Comparison of ENCODE assay signal across 24 mouse cellular contexts in the genomic region with DNA sequence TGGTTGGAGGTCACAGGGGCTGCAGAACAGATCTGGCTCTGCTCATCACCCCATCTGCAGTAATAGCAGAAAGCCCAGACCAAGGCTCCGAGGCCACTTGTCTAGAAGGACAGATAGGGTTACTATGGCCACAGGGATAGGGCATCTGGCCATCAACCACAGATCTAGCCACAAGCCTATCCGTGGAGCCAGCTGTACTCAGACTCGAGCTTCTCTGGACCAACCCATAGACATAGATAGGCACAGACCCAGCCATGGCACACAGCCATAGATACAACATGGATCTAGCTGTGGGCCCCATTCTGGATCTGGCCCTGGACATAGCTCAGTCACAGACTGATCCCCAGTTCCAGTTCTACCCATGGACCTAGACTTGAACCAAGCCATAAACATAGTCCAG. TPM values are rescaled to one million over a fixed set of nuclear protein-coding genes. Genes with fewer than 3 reads are reported as not detected.
A peak's percentile ranks its signal among the peaks of the same experiment; 100 is the strongest.
DNase-seq lines count a peak whose midpoint lies in the region; ATAC-seq lines count a peak whose summit lies in the region.
"Had no signal": no experiment of that assay in that cellular context is flagged by ENCODE, and none has a peak within 500 bp of the region (broad histone marks: within the 10 kb centered on the region; RNA-seq: fewer than 3 reads in every experiment).

No protein-coding gene starts in this region.

- no peak overlapping the region for H3K4me3 ChIP-seq in midbrain, embryonic 11.5 days (ENCODE audit: low read depth, low read length)
- H3K4me3 ChIP-seq: forebrain, embryonic 13.5 days; gastrocnemius, adult 2 months; heart, embryonic 10.5 days; layer of hippocampus, adult 2 months; myocyte had no signal

- no peak overlapping the region for H3K27ac ChIP-seq in midbrain, embryonic 11.5 days (ENCODE audit: low read depth, low read length)
- H3K27ac ChIP-seq: forebrain, embryonic 13.5 days; gastrocnemius, adult 2 months; heart, embryonic 10.5 days; layer of hippocampus, adult 2 months had no signal

- H3K4me2 ChIP-seq in midbrain, embryonic 11.5 days: no peak overlapping the region
- H3K4me2 ChIP-seq: forebrain, embryonic 13.5 days had no signal

- peak; percentile 85 for ATAC-seq in erythroid progenitor cell, adult 5-6 weeks (replicated peaks; ENCODE audit: low FRiP score, poor library complexity, severe bottlenecking)
- ATAC-seq in megakaryocyte-erythroid progenitor cell, adult 5-6 weeks (replicated peaks; ENCODE audit: low FRiP score, low TSS enrichment, poor library complexity, severe bottlenecking): peak; percentile 76
- no peak for ATAC-seq in frontal cortex, adult (ENCODE audit: low TSS enrichment)
- ATAC-seq in midbrain, embryonic 11.5 days (ENCODE audit: low FRiP score): no peak
- ATAC-seq: activated CD4-positive, CD25-positive, alpha-beta regulatory T cell, adult 4 months; forebrain, embryonic 13.5 days; intestine, postnatal 0 days; midbrain, embryonic 16.5 days had no signal

- no peaks in the 10 kb centered on the region for H3K27me3 ChIP-seq in midbrain, embryonic 11.5 days (ENCODE audit: control insufficient read depth, insufficient read depth, low read length)
- H3K27me3 ChIP-seq: forebrain, embryonic 13.5 days had no signal

- 82% methylated on average over 3 of the region's 3 CpGs for WGBS in midbrain, embryonic 11.5 days

- peak; percentile 74 for DNase-seq in spleen, adult 12 weeks (ENCODE audit: low spot score)
- DNase-seq in spleen, adult 18-20 months: no peak
- no peak for DNase-seq in urinary bladder, postnatal 14 days (ENCODE audit: low spot score)
- no peak for DNase-seq in midbrain, embryonic 11.5 days (ENCODE audit: low spot score, missing footprints)
- DNase-seq: adrenal gland, adult 8-10 months; cerebellum, adult 11-12 months; cerebellum, postnatal 10 days; gastrocnemius, adult 2 months; kidney, postnatal 25 days; layer of hippocampus, postnatal 36 days; lung, adult 18-20 months; lung, postnatal 10 days; thymus, postnatal 25 days had no signal

- no peak overlapping the region for H3K9ac ChIP-seq in midbrain, embryonic 11.5 days (ENCODE audit: low read length)
- H3K9ac ChIP-seq: forebrain, embryonic 13.5 days had no signal

- H3K4me1 ChIP-seq in midbrain, embryonic 11.5 days (ENCODE audit: control insufficient read depth, insufficient read depth, low read length): no peaks in the 10 kb centered on the region
- H3K4me1 ChIP-seq: forebrain, embryonic 13.5 days; heart, embryonic 10.5 days had no signal

- H3K9me3 ChIP-seq in midbrain, embryonic 11.5 days (ENCODE audit: control insufficient read depth, low read length): no peaks in the 10 kb centered on the region
- H3K9me3 ChIP-seq: forebrain, embryonic 13.5 days; heart, embryonic 10.5 days had no signal

- H3K36me3 ChIP-seq in midbrain, embryonic 11.5 days (ENCODE audit: control insufficient read depth, insufficient read depth, low read length): no peaks in the 10 kb centered on the region
- H3K36me3 ChIP-seq: heart, embryonic 10.5 days had no signal

RNA-seq across cellular contexts. Expression of a gene that starts 27.7 kb away (rescaled TPM):
- 649 and 766 TPM in 2 replicates for total RNA-seq in erythroid progenitor cell, adult 5-6 weeks (2015; ENCODE audit: low replicate concordance)
- 322 and 333 TPM in 2 replicates for total RNA-seq in erythroid progenitor cell, adult 5-6 weeks (2017; ENCODE audit: low replicate concordance)
- 140 and 149 TPM in 2 replicates for total RNA-seq in megakaryocyte-erythroid progenitor cell, adult 5-6 weeks (2014; fragmentation: Nextera tagmentation)
- total RNA-seq in megakaryocyte-erythroid progenitor cell, adult 5-6 weeks (2017): 46.2 and 54.5 TPM in 2 replicates
- polyA plus RNA-seq in midbrain, embryonic 11.5 days (2014; fragmentation: Nextera tagmentation; extraction: Ambion mirVana): 0.57 and 0.78 TPM in 2 replicates
- polyA plus RNA-seq: embryonic facial prominence, embryonic 11.5 days; forebrain, embryonic 13.5 days had no signal

RNA-seq across cellular contexts. Expression of a gene that starts 45.3 kb away (rescaled TPM):
- 5.9 and 6.5 TPM in 2 replicates for total RNA-seq in erythroid progenitor cell, adult 5-6 weeks (2015; ENCODE audit: low replicate concordance)
- 5.1 and 9.4 TPM in 2 replicates for total RNA-seq in erythroid progenitor cell, adult 5-6 weeks (2017; ENCODE audit: low replicate concordance)
- 77.3 and 78.2 TPM in 2 replicates for total RNA-seq in megakaryocyte-erythroid progenitor cell, adult 5-6 weeks (2014; fragmentation: Nextera tagmentation)
- total RNA-seq in megakaryocyte-erythroid progenitor cell, adult 5-6 weeks (2017): 52.6 and 81.7 TPM in 2 replicates
- polyA plus RNA-seq in midbrain, embryonic 11.5 days (2014; fragmentation: Nextera tagmentation; extraction: Ambion mirVana): 42.2 and 48.9 TPM in 2 replicates

Comparison
In these comparisons a context has a peak if more than half of its experiments do, and no peak if none do; other contexts are left out.
1. ATAC-seq: peak in erythroid progenitor cell, adult 5-6 weeks (single experiment) and megakaryocyte-erythroid progenitor cell, adult 5-6 weeks (single experiment); none in frontal cortex, adult (single experiment) and midbrain, embryonic 11.5 days (single experiment).
2. RNA of a gene that starts 45.3 kb away (total RNA-seq): 52.6 to 81.7 TPM in megakaryocyte-erythroid progenitor cell, adult 5-6 weeks; 5.1 to 9.4 TPM in erythroid progenitor cell, adult 5-6 weeks; every median in the first group is over 4 times any median in the second.